Mouse (Mus musculus) stomach, postnatal 0 days (tissue): ENCODE measurements around the gene Yeats2. TPM values are rescaled to one million over a fixed set of nuclear protein-coding genes. Genes with fewer than 3 reads are reported as not detected.
A peak's percentile ranks its signal among the peaks of the same experiment; 100 is the strongest.

Experiments used
- ATAC-seq: fragments of 200-750 bp; cut with Nextera tagmentation; 2 replicates; pipeline ENCODE4 v1.8.0; 2017; ENCODE audit not compliant: low FRiP score, low TSS enrichment
- DNase-seq: peaks from one replicate; pipeline ENCODE4 v3.0.0-alpha.2; 2016; ENCODE audit warnings: low spot score
- H3K27ac ChIP-seq: fragments of 300-500 bp; sonication (generic); replicated peaks from 2 replicates; pipeline ENCODE4 v1.5.1; 2014; ENCODE audit warnings: mild to moderate bottlenecking, control low read depth
- H3K27me3 ChIP-seq: fragments of 300-500 bp; sonication (generic); 2 replicates; pipeline ENCODE4 v1.6.1; 2014; ENCODE audit warnings: low read length; ENCODE audit not compliant: control insufficient read depth, insufficient read depth
- H3K36me3 ChIP-seq: fragments of 300-500 bp; sonication (generic); 2 replicates; pipeline ENCODE4 v1.6.1; 2014; ENCODE audit warnings: low read length, mixed read lengths; ENCODE audit not compliant: control insufficient read depth, insufficient read depth
- H3K4me1 ChIP-seq: fragments of 300-500 bp; sonication (generic); replicated peaks from 2 replicates; pipeline ENCODE4 v1.6.1; 2014; ENCODE audit warnings: antibody characterized with exemption; ENCODE audit not compliant: control insufficient read depth, insufficient read depth
- H3K4me2 ChIP-seq: fragments of 300-500 bp; sonication (generic); replicated peaks from 2 replicates; pipeline ENCODE4 v1.6.1; 2014; ENCODE audit warnings: low read depth, mild to moderate bottlenecking, control low read depth, moderate library complexity
- H3K4me3 ChIP-seq: fragments of 300-500 bp; sonication (generic); 2 replicates; pipeline ENCODE4 v1.5.1; 2014; ENCODE audit warnings: low read depth, low read length, control low read depth
- H3K9ac ChIP-seq: fragments of 300-500 bp; sonication (generic); 2 replicates; pipeline ENCODE4 v1.6.1; 2014; ENCODE audit warnings: mild to moderate bottlenecking, low read length, control low read depth, mixed read lengths
- H3K9me3 ChIP-seq: fragments of 300-500 bp; sonication (generic); 2 replicates; pipeline ENCODE4 v1.6.1; 2016; ENCODE audit warnings: low read length; ENCODE audit not compliant: control insufficient read depth
- CTCF ChIP-seq: IDR thresholded peaks from 2 replicates; pipeline ENCODE4 v1.5.1; 2016; ENCODE audit warnings: antibody characterized with exemption, low read depth, mild to moderate bottlenecking, moderate library complexity
- EP300 ChIP-seq: optimal IDR thresholded peaks from 2 replicates; pipeline ENCODE3; 2016; ENCODE audit warnings: antibody characterized with exemption
- WGBS: fragments of 180-500 bp; shearing (Covaris S2); extraction: QIAGEN DNeasy Blood & Tissue Kit; methylation state at CpG from one replicate; pipeline ENCODE4 v1.1.7; 2014; 5-methylcytosine and 5-hydroxymethylcytosine counted together
- polyA plus RNA-seq: library from polyadenylated mRNA; unstranded; fragments of >200 nt; fragmentation: Nextera tagmentation; extraction: Ambion mirVana; gene quantifications from 2 replicates; pipeline ENCODE4 v1.2.1, GENCODE M21; 2015

Yeats2 gene
- polyA plus RNA-seq: 6.4 and 6.8 TPM in 2 replicates

GRCm38 (mm10) chr16:20140772-20141531 lies at the start of gene Yeats2:
Gene Yeats2 (plus strand): TSS chr16:20141063.
- H3K27ac ChIP-seq: peak within 1 kb of the TSS; percentile 89
- peak within 1 kb of the TSS; percentile 59 for H3K4me2 ChIP-seq
- no peak for TF ChIP-seq EP300
- peak; percentile 37; the same call in 1 of the 2 replicates for TF ChIP-seq CTCF
- no peaks in the 10 kb centered on the region; the same call in 1 of the 2 replicates for H3K4me1 ChIP-seq
- under 1% methylated on average over 90 of the region's 92 CpGs for WGBS
- no peaks in the 10 kb centered on the region for H3K27me3 ChIP-seq
- ATAC-seq (peak; percentile 96), DNase-seq (peak; percentile 84)
- H3K9me3 ChIP-seq: no peaks in the 10 kb centered on the region
- peak within 1 kb of the TSS; percentile 88 for H3K9ac ChIP-seq
- peak within 1 kb of the TSS; percentile 77 for H3K4me3 ChIP-seq
- 0 out of 2 replicates have a peak, but pooled peaks cover 3% of the 10 kb centered on the region for H3K36me3 ChIP-seq

GRCm38 (mm10) chr16:20095966-20096365 lies 44.9 kb upstream of the Yeats2 start:
- TF ChIP-seq EP300 (no peak), CTCF (peak; percentile 62)
- Histone ChIP-seq H3K4me2 (no peak overlapping the region), H3K4me1 (no peaks in the 10 kb centered on the region), H3K4me3 (no peak overlapping the region), H3K9ac (no peak overlapping the region), H3K27ac (no peak overlapping the region), H3K9me3 (no peaks in the 10 kb centered on the region), H3K27me3 (no peaks in the 10 kb centered on the region), H3K36me3 (no peaks in the 10 kb centered on the region)
- 79% methylated on average over 2 of the region's 2 CpGs for WGBS
- DNase-seq (no peak), ATAC-seq (no peak)

- Histone ChIP-seq H3K27me3 (no peaks in the 10 kb centered on the region), H3K27ac (peak within 1 kb of the TSS; percentile 100), H3K9ac (peak within 1 kb of the TSS; percentile 98), H3K4me3 (peak within 1 kb of the TSS; percentile 97), H3K9me3 (no peaks in the 10 kb centered on the region), H3K4me1 (no peaks in the 10 kb centered on the region), H3K36me3 (no peaks in the 10 kb centered on the region), H3K4me2 (peak within 1 kb of the TSS; percentile 72)
- 1% methylated on average over 28 of the region's 29 CpGs for WGBS
- DNase-seq (peak; percentile 93), ATAC-seq (peak; percentile 96)
- TF ChIP-seq CTCF (peak; percentile 82), EP300 (no peak)
Measured at GRCm38 (mm10) chr16:20097069-20097710, 43.7 kb upstream of the Yeats2 start, which contains the start of gene Klhl24. Gene Klhl24 (plus strand): TSS chr16:20097542.

GRCm38 (mm10) chr16:20097711-20098374 lies 43.0 kb upstream of the Yeats2 start:
- H3K9me3 ChIP-seq: no peaks in the 10 kb centered on the region
- H3K4me2 ChIP-seq: peak overlapping the region; percentile 72
- no peaks in the 10 kb centered on the region for H3K27me3 ChIP-seq
- H3K4me1 ChIP-seq: no peaks in the 10 kb centered on the region
- H3K4me3 ChIP-seq: peak overlapping the region; percentile 97
- ATAC-seq (peak; percentile 94), DNase-seq (peak; percentile 94)
- H3K36me3 ChIP-seq: no peaks in the 10 kb centered on the region
- under 1% methylated on average over 61 of the region's 61 CpGs for WGBS
- TF ChIP-seq CTCF: peak; percentile 20; the same call in 1 of the 2 replicates
- TF ChIP-seq EP300: peak; percentile 65
- H3K9ac ChIP-seq: peak overlapping the region; percentile 98
- peak overlapping the region; percentile 100 for H3K27ac ChIP-seq

- no peak for DNase-seq
- no peaks in the 10 kb centered on the region for H3K4me1 ChIP-seq
- no peak for ATAC-seq
- 0 out of 2 replicates have a peak, but pooled peaks cover 3% of the 10 kb centered on the region for H3K9me3 ChIP-seq
- 4% methylated on average over 4 of the region's 4 CpGs for WGBS
- H3K27me3 ChIP-seq: no peaks in the 10 kb centered on the region
- peak overlapping the region; percentile 98 for H3K9ac ChIP-seq
- TF ChIP-seq CTCF (no peak), EP300 (no peak)
- peak overlapping the region; percentile 100 for H3K27ac ChIP-seq
- peaks cover under 1% of the 10 kb centered on the region; the same call in 1 of the 2 replicates for H3K36me3 ChIP-seq
- peak overlapping the region; percentile 97 for H3K4me3 ChIP-seq
- H3K4me2 ChIP-seq: peak overlapping the region; percentile 72
Measured at GRCm38 (mm10) chr16:20098375-20098727, 42.5 kb upstream of the Yeats2 start.
